Mouse (Mus musculus): ENCODE measurements around the gene Gab1.

Gab1 gene

GRCm38 (mm10) chr8:80843744-80844434 lies 36.4 kb downstream of the Gab1 start:
- DNase-seq (ENCODE audit: low read depth), result no peak

- DNase-seq (ENCODE audit: low read depth), result no peak
These were observed 37.8 kb downstream of the Gab1 start for GRCm38 (mm10) chr8:80842514-80842913.

- DNase-seq (ENCODE audit: low read depth), result no peak
These were observed 40.2 kb downstream of the Gab1 start for GRCm38 (mm10) chr8:80840090-80840489.

GRCm38 (mm10) chr8:80838199-80838598 lies 42.1 kb downstream of the Gab1 start:
- no peak for DNase-seq (ENCODE audit: low read depth)

GRCm38 (mm10) chr8:80835401-80835800 lies 44.9 kb downstream of the Gab1 start:
- DNase-seq (ENCODE audit: low read depth), result no peak

- DNase-seq (ENCODE audit: low read depth), result no peak
These were observed 45.9 kb downstream of the Gab1 start for GRCm38 (mm10) chr8:80834443-80834842.

GRCm38 (mm10) chr8:80832534-80832933 lies 47.8 kb downstream of the Gab1 start:
- DNase-seq (ENCODE audit: low read depth), result no peak

GRCm38 (mm10) chr8:80831876-80832524 lies 48.3 kb downstream of the Gab1 start:
- no peak for DNase-seq (ENCODE audit: low read depth)

GRCm38 (mm10) chr8:80830724-80831566 lies 49.4 kb downstream of the Gab1 start:
- DNase-seq (ENCODE audit: low read depth), result no peak

- DNase-seq (ENCODE audit: low read depth), result no peak
These were observed 50.2 kb downstream of the Gab1 start for GRCm38 (mm10) chr8:80830141-80830540.

- DNase-seq (ENCODE audit: low read depth), result no peak
These were observed 53.3 kb downstream of the Gab1 start for GRCm38 (mm10) chr8:80826996-80827395.

GRCm38 (mm10) chr8:80825136-80825535 lies 55.2 kb downstream of the Gab1 start:
- no peak for DNase-seq (ENCODE audit: low read depth)

- DNase-seq (ENCODE audit: low read depth), result no peak
These were observed 55.9 kb downstream of the Gab1 start for GRCm38 (mm10) chr8:80824426-80824825.

- DNase-seq (ENCODE audit: low read depth), result no peak
These were observed 57.1 kb downstream of the Gab1 start for GRCm38 (mm10) chr8:80823250-80823649.

GRCm38 (mm10) chr8:80821367-80822225 lies 58.7 kb downstream of the Gab1 start:
- DNase-seq (ENCODE audit: low read depth), result no peak

GRCm38 (mm10) chr8:80818978-80819377 lies 61.3 kb downstream of the Gab1 start:
- DNase-seq (ENCODE audit: low read depth), result no peak

GRCm38 (mm10) chr8:80817065-80817464 lies 63.3 kb downstream of the Gab1 start:
- no peak for DNase-seq (ENCODE audit: low read depth)

- DNase-seq (ENCODE audit: low read depth), result no peak
These were observed 65.1 kb downstream of the Gab1 start for GRCm38 (mm10) chr8:80815179-80815578.

- no peak for DNase-seq (ENCODE audit: low read depth)
These were observed 66.1 kb downstream of the Gab1 start for GRCm38 (mm10) chr8:80814087-80814791.

- peak; percentile 36 for DNase-seq (ENCODE audit: low read depth)
These were observed 66.9 kb downstream of the Gab1 start for GRCm38 (mm10) chr8:80813439-80813838.

- no peak for DNase-seq (ENCODE audit: low read depth)
These were observed 68.7 kb downstream of the Gab1 start for GRCm38 (mm10) chr8:80811591-80811991.

Measured in induced T-regulatory cell, adult 2 months (primary cell).